Mouse (Mus musculus) c-Kit-positive CD71-negative TER-119-negative erythroid progenitor cells, embryonic 14.5 days (primary cell): Measurements from ENCODE around the gene Dapp1.
"Not testable (repeated sequence)": the region's sequence is repeated elsewhere in the genome, so short reads cannot be mapped to it uniquely, and the experiment has no call there.

Experiments
- DNase-seq: peaks from one replicate; pipeline ENCODE4 v3.0.0-alpha.2; 2013; ENCODE audit warnings: low read depth

The Dapp1 gene

GRCm38 (mm10) chr3:137954256-137954916 is 27.0 kb downstream of the Dapp1 start:
- DNase-seq = no peak

- DNase-seq = no peak
These were observed 28.1 kb downstream of the Dapp1 start for GRCm38 (mm10) chr3:137952914-137953880.

GRCm38 (mm10) chr3:137952225-137952913 is 29.0 kb downstream of the Dapp1 start:
- DNase-seq = no peak

- no peak for DNase-seq
These were observed 29.5 kb downstream of the Dapp1 start for GRCm38 (mm10) chr3:137951819-137952218.

- not testable (repeated sequence) for DNase-seq
These were observed 30.0 kb downstream of the Dapp1 start for GRCm38 (mm10) chr3:137951302-137951701.

- no peak for DNase-seq
These were observed 31.0 kb downstream of the Dapp1 start for GRCm38 (mm10) chr3:137950191-137950885.

- no peak for DNase-seq
These were observed 33.8 kb downstream of the Dapp1 start for GRCm38 (mm10) chr3:137947525-137947924.

- no peak for DNase-seq
These were observed 34.5 kb downstream of the Dapp1 start for GRCm38 (mm10) chr3:137946827-137947226.

GRCm38 (mm10) chr3:137943737-137944154 is 37.6 kb downstream of the Dapp1 start:
- no peak for DNase-seq

GRCm38 (mm10) chr3:137942098-137942622 is 39.2 kb downstream of the Dapp1 start:
- DNase-seq = no peak

- no peak for DNase-seq
These were observed 39.8 kb downstream of the Dapp1 start for GRCm38 (mm10) chr3:137941555-137941954.

GRCm38 (mm10) chr3:137940757-137941156 is 40.6 kb downstream of the Dapp1 start:
- no peak for DNase-seq

- DNase-seq = no peak
These were observed 42.7 kb downstream of the Dapp1 start for GRCm38 (mm10) chr3:137938608-137939007.

- DNase-seq = no peak
These were observed 44.8 kb downstream of the Dapp1 start for GRCm38 (mm10) chr3:137936541-137936940.

- DNase-seq = no peak
These were observed 45.5 kb downstream of the Dapp1 start for GRCm38 (mm10) chr3:137935570-137936525.

- DNase-seq = no peak
These were observed 47.4 kb downstream of the Dapp1 start for GRCm38 (mm10) chr3:137933986-137934385.

GRCm38 (mm10) chr3:137932748-137933147 is 48.6 kb downstream of the Dapp1 start:
- DNase-seq = no peak

GRCm38 (mm10) chr3:137929940-137930339 is 51.4 kb downstream of the Dapp1 start:
- DNase-seq = no peak

- DNase-seq = no peak
These were observed 54.3 kb downstream of the Dapp1 start for GRCm38 (mm10) chr3:137927010-137927409.

GRCm38 (mm10) chr3:137920594-137920993 is 60.8 kb downstream of the Dapp1 start:
- DNase-seq = no peak
